Mouse (Mus musculus): Measurements from ENCODE around the gene Gripap1. TPM values are rescaled to one million over a fixed set of nuclear protein-coding genes. Genes with fewer than 3 reads are reported as not detected.
"Not testable (repeated sequence)": the region's sequence is repeated elsewhere in the genome, so short reads cannot be mapped to it uniquely, and the experiment has no call there.

Gripap1 gene
- polyA plus RNA-seq, 2 experiments = 17.7 to 31.3 TPM

DNA sequence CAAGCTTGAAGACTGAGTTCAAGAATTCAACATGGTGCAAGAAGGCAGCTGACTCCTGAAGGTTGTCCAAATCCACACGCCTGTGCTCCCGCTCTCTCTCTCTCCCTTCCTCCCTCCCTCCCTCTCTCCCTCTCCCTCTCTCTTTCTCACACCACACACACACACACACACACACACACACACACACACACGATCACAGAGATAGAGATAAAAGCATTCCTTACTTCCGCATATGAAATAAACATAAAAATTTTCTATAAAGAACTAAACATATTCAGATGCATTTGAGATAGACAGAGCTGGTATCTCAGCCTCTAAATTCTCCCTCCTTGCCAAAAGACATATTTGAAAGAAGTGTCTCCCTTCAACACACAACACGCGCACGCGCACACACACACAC, 44.1 kb upstream of the Gripap1 start:
- no peaks in the 10 kb centered on the region for H3K9me3 ChIP-seq (ENCODE audit: control insufficient read depth, low read length)
- H3K4me3 ChIP-seq (ENCODE audit: insufficient read depth in 1 of 2, low read depth in 2 of 2, low read length in 2 of 2) = no peak overlapping the region
- no peaks in the 10 kb centered on the region for H3K27me3 ChIP-seq (ENCODE audit: control insufficient read depth, insufficient read depth, low read length)
- WGBS (ENCODE audit: insufficient replicate concordance) = 87% methylated on average over 8 of the region's 8 CpGs
- no peak for DNase-seq (ENCODE audit: low read depth in 3 of 3, low spot score in 3 of 3)
- TF ChIP-seq CTCF (IDR thresholded peaks at IDR 0.05; ENCODE audit: low read depth) (no peak), EP300 (IDR thresholded peaks at IDR 0.05; ENCODE audit: low read depth) (no peak)
- H3K27ac ChIP-seq = no peak overlapping the region
- no peaks in the 10 kb centered on the region for H3K36me3 ChIP-seq (replicated peaks; ENCODE audit: control insufficient read depth, insufficient read depth, low read depth)
- H3K4me2 ChIP-seq (ENCODE audit: low read depth) = no peak overlapping the region
- ATAC-seq (ENCODE audit: insufficient read depth) = no peak
- peaks cover 0 to 7% of the 10 kb centered on the region in 2 experiments; a peak in 2 of 4 replicates for H3K4me1 ChIP-seq (replicated peaks; ENCODE audit: control insufficient read depth in 2 of 2, insufficient read depth in 2 of 2, low read length in 1 of 2)
- H3K9ac ChIP-seq (replicated peaks) = no peak overlapping the region

DNA sequence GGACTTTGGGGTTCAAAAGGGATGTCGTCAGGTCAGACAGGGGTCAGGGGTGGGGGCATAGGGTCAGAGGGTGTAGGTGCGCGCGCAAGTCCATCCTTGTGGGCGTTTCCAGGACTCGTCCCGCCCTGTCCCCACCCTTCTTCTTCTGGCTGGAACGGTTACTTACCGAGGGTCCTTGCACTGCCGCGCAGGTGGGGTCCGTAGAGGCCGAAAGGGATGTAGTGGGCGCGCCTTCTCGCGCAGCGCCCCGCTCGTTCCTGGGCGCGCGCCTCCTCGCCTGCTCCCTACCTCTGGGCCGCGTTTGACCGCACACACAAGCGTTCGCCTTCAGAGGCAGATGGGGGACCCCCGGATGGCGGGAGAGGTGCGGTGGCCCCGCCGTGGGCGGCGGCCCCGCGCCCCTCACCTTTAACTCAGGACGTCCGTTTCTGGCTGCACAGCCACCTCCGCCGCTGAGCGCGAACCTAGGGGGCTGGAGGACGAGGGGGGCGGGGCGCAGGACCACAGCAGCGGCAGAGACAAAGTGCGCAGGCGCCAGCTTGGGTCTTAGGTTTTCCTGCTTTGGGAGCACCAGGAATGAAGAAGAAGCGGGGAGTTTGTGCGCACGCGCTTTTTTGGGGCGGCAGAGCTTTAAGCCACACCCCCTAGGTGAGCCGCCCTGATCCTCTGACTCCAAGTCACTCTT, 39.0 kb upstream of the Gripap1 start, which contains the start of gene Ccdc120:
Gene Ccdc120, minus strand, starts transcription at position 474 of the 685 bp plus-strand sequence.
- Histone ChIP-seq H3K4me3 (ENCODE audit: insufficient read depth in 1 of 2, low read depth in 2 of 2, low read length in 2 of 2) (peak within 1 kb of the TSS; percentile 59 to 60), H3K9me3 (ENCODE audit: control insufficient read depth, low read length) (no peaks in the 10 kb centered on the region), H3K4me2 (ENCODE audit: low read depth) (peak within 1 kb of the TSS; percentile 74), H3K4me1 (replicated peaks; ENCODE audit: control insufficient read depth in 2 of 2, insufficient read depth in 2 of 2, low read length in 1 of 2) (no peaks in the 10 kb centered on the region), H3K36me3 (replicated peaks; ENCODE audit: control insufficient read depth, insufficient read depth, low read depth) (no peaks in the 10 kb centered on the region), H3K27ac (no peak within 1 kb of the TSS), H3K9ac (replicated peaks) (no peak within 1 kb of the TSS; the same call in 1 of the 2 replicates), H3K27me3 (ENCODE audit: control insufficient read depth, insufficient read depth, low read length) (no peaks in the 10 kb centered on the region)
- peak; percentile 18; the same call in 1 of the 2 replicates for ATAC-seq (ENCODE audit: insufficient read depth)
- TF ChIP-seq CTCF (IDR thresholded peaks at IDR 0.05; ENCODE audit: low read depth) (no peak), EP300 (IDR thresholded peaks at IDR 0.05; ENCODE audit: low read depth) (no peak)
- no peak for DNase-seq (ENCODE audit: low read depth in 3 of 3, low spot score in 3 of 3)
- 6% methylated on average over 56 of the region's 56 CpGs for WGBS (ENCODE audit: insufficient replicate concordance)

DNA sequence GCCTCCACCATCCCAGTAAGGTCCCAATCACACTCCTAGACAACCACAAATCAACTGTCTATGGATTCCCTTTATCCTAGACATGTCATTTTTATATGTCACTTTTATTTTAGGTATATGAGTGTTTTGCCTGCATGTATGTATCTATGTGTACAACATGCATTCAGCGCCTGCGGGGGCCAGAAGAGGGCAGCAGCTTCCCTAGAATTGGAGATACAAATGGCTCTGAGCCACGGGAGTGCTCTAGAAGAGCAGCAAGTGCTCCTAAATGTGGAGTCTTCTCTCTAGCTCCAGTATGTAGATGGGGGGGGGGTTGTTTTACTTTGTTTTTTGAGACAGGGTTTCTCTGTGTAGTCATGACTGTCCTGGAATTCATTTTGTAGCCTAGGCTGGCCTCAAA, 35.9 kb upstream of the Gripap1 start:
- not testable (repeated sequence) for H3K9ac ChIP-seq (replicated peaks); H3K27ac ChIP-seq; H3K4me3 ChIP-seq (ENCODE audit: insufficient read depth in 1 of 2, low read depth in 2 of 2, low read length in 2 of 2); ATAC-seq (ENCODE audit: insufficient read depth); H3K27me3 ChIP-seq (ENCODE audit: control insufficient read depth, insufficient read depth, low read length); H3K9me3 ChIP-seq (ENCODE audit: control insufficient read depth, low read length); H3K4me2 ChIP-seq (ENCODE audit: low read depth); DNase-seq (ENCODE audit: low read depth in 3 of 3, low spot score in 3 of 3); H3K4me1 ChIP-seq (replicated peaks; ENCODE audit: control insufficient read depth in 2 of 2, insufficient read depth in 2 of 2, low read length in 1 of 2); H3K36me3 ChIP-seq (replicated peaks; ENCODE audit: control insufficient read depth, insufficient read depth, low read depth)
- TF ChIP-seq CTCF (IDR thresholded peaks at IDR 0.05; ENCODE audit: low read depth) = peak; percentile 39
- 9% methylated on average over 3 of the region's 3 CpGs for WGBS (ENCODE audit: insufficient replicate concordance)

DNA sequence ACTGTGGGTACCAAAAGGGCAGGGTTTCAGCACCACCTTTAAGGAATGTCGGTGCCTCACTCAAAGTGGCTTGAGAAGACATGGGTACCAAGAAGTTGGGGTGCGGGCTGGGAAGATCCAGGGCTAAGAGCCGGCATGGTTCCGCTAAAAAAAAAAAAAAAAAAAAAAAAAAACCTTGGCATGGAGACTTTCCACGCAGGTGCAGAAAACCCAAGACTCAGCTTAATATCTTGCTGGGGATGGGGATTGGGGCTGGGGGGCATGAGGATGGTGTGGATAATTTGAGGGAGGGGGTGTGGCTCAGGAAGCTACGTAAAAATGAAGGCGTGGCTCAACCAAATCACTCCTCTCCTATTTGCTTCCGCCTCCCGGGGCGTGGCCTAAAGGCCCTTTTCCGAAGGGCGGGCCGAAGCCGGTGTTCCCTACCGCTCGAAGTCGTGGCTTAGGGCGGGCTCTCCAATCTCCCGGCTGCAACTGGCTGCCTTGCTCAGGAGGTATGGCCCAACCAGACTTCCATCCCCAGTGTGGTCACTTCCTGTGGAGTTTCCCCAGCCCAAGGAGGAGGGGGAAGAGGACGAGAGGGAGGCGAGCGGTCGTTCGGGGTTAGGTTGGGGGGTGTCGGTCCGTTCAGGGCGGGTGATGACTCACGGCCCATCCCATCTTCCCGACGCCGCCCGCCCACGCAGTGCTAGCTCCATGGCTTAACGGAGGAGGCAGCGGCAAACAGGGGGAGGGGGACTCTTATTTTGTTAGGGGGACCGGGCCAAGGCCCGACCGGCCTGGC, 27.2 kb upstream of the Gripap1 start, which contains the start of gene Tfe3:
Gene Tfe3, plus strand, starts transcription at position 424 of the 784 bp plus-strand sequence.
- ATAC-seq (ENCODE audit: insufficient read depth) (peak; percentile 93), DNase-seq (ENCODE audit: low read depth in 3 of 3, low spot score in 3 of 3) (peak; percentile 81 to 89 (median 82))
- Histone ChIP-seq H3K27ac (peak within 1 kb of the TSS; percentile 57), H3K9me3 (ENCODE audit: control insufficient read depth, low read length) (no peaks in the 10 kb centered on the region), H3K27me3 (ENCODE audit: control insufficient read depth, insufficient read depth, low read length) (no peaks in the 10 kb centered on the region), H3K4me1 (replicated peaks; ENCODE audit: control insufficient read depth in 2 of 2, insufficient read depth in 2 of 2, low read length in 1 of 2) (peaks cover 3 to 15% of the 10 kb centered on the region in 2 experiments; a peak in 3 of 4 replicates), H3K4me3 (ENCODE audit: insufficient read depth in 1 of 2, low read depth in 2 of 2, low read length in 2 of 2) (peak within 1 kb of the TSS; percentile 66 to 74), H3K36me3 (replicated peaks; ENCODE audit: control insufficient read depth, insufficient read depth, low read depth) (no peaks in the 10 kb centered on the region), H3K4me2 (ENCODE audit: low read depth) (peak within 1 kb of the TSS; percentile 85), H3K9ac (replicated peaks) (peak within 1 kb of the TSS; percentile 69)
- no peak for TF ChIP-seq EP300 (IDR thresholded peaks at IDR 0.05; ENCODE audit: low read depth)
- TF ChIP-seq CTCF (IDR thresholded peaks at IDR 0.05; ENCODE audit: low read depth) = no peak
- WGBS (ENCODE audit: insufficient replicate concordance) = 12% methylated on average over 33 of the region's 38 CpGs

DNA sequence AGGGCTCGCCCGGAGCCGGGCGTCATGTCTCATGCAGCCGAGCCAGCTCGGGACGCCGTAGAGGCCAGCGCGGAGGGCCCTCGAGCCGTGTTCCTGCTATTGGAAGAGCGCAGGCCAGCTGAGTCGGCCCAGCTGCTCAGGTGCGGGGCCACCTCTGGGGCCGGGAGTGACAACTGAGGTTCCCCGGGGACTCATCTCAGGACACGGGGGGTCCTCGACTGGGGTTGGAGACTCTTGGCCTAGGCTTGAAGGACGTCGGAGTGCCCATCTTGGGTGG, 26.7 kb upstream of the Gripap1 start:
- DNase-seq (ENCODE audit: low read depth in 3 of 3, low spot score in 3 of 3) = no peak
- H3K4me2 ChIP-seq (ENCODE audit: low read depth) = peak overlapping the region; percentile 85

More for the DNA sequence above, 26.7 kb upstream of the Gripap1 start:
- peak; percentile 46 for ATAC-seq (ENCODE audit: insufficient read depth)
- H3K4me1 ChIP-seq (replicated peaks; ENCODE audit: control insufficient read depth in 2 of 2, insufficient read depth in 2 of 2, low read length in 1 of 2) = peaks cover 3 to 15% of the 10 kb centered on the region in 2 experiments; a peak in 3 of 4 replicates
- peak overlapping the region; percentile 57 for H3K27ac ChIP-seq
- H3K27me3 ChIP-seq (ENCODE audit: control insufficient read depth, insufficient read depth, low read length) = no peaks in the 10 kb centered on the region
- WGBS (ENCODE audit: insufficient replicate concordance) = 9% methylated on average over 21 of the region's 21 CpGs
- H3K4me3 ChIP-seq (ENCODE audit: insufficient read depth in 1 of 2, low read depth in 2 of 2, low read length in 2 of 2) = peak overlapping the region; percentile 66 to 74
- no peaks in the 10 kb centered on the region for H3K9me3 ChIP-seq (ENCODE audit: control insufficient read depth, low read length)
- no peak for TF ChIP-seq CTCF (IDR thresholded peaks at IDR 0.05; ENCODE audit: low read depth)
- no peak for TF ChIP-seq EP300 (IDR thresholded peaks at IDR 0.05; ENCODE audit: low read depth)
- peak overlapping the region; percentile 69 for H3K9ac ChIP-seq (replicated peaks)
- H3K36me3 ChIP-seq (replicated peaks; ENCODE audit: control insufficient read depth, insufficient read depth, low read depth) = no peaks in the 10 kb centered on the region

Measured in liver, embryonic 14.5 days (tissue).